In the genomic region with DNA sequence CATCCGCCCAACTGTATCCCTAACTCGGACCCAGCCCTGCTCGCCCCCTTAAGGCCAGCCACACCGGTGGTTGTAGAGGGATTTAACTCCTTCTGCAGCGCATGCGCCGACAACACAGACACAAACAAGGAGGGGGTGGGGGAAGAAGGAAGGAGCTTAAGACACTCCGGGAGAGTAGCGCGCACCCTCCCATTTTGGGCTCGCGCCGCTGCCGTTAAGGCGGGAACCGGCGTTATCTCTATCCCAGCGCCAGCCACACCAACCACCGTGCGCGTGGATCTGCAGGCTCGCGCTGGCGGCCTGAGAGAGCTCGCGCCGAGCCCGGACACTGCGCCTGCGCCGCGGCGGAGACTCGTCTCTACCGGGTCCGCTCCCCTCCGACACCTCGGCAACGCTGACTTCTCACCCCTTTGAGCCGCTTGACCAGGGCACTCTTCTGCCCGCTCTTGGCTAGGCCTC, we compare ENCODE assay signal across 8 mouse cellular contexts. TPM values are rescaled to one million over a fixed set of nuclear protein-coding genes. Genes with fewer than 3 reads are reported as not detected.
DNase-seq lines count a peak whose midpoint lies in the region; ATAC-seq lines count a peak whose summit lies in the region.

A gene (plus strand): TSS at position 154 of the 459 bp plus-strand sequence.

- no peak for DNase-seq in frontal cortex, postnatal 14 days (ENCODE audit: low spot score in 2 of 2)
- peak; percentile 86 for DNase-seq in MEL-GATA-1-ER (ENCODE audit: extremely low read depth, low read depth)
- peak; percentile 87 for DNase-seq in embryo, embryonic 9.5 days (ENCODE audit: extremely low spot score)
- DNase-seq in layer of hippocampus, postnatal 14 days (ENCODE audit: low spot score in 2 of 2), result peak in 1 of 2 experiments; percentile 84

- peak; percentile 77 for ATAC-seq in frontal cortex, adult (ENCODE audit: low TSS enrichment)
- peak; percentile 72 for ATAC-seq in heart, embryonic 16.5 days (replicated peaks; ENCODE audit: extremely low read depth, insufficient read depth, low FRiP score)
- peak; percentile 41 for ATAC-seq in megakaryocyte, adult 5-6 weeks (ENCODE audit: poor library complexity, severe bottlenecking)
- ATAC-seq in stomach, embryonic 16.5 days (ENCODE audit: insufficient read depth, low FRiP score), result peak; percentile 76

- H3K4me3 ChIP-seq in heart, embryonic 16.5 days (ENCODE audit: low read length), result peak within 1 kb of the TSS; percentile 96
- peak within 1 kb of the TSS; percentile 84 for H3K4me3 ChIP-seq in stomach, embryonic 16.5 days (replicated peaks; ENCODE audit: low read length)

- peak within 1 kb of the TSS; percentile 100 for H3K9ac ChIP-seq in heart, embryonic 16.5 days (ENCODE audit: low read length)
- H3K9ac ChIP-seq in stomach, embryonic 16.5 days (ENCODE audit: low read length), result peak within 1 kb of the TSS; percentile 95

- peaks cover 19% of the 10 kb centered on the region for H3K36me3 ChIP-seq in heart, embryonic 16.5 days (ENCODE audit: control insufficient read depth, insufficient read depth)
- H3K36me3 ChIP-seq in stomach, embryonic 16.5 days (ENCODE audit: control insufficient read depth, insufficient read depth, low read length), result peaks cover 5% of the 10 kb centered on the region

- H3K4me1 ChIP-seq in heart, embryonic 16.5 days (ENCODE audit: control insufficient read depth, insufficient read depth, low read length), result peaks cover 27% of the 10 kb centered on the region
- H3K4me1 ChIP-seq in stomach, embryonic 16.5 days (ENCODE audit: control insufficient read depth, insufficient read depth, low read length), result peaks cover 18% of the 10 kb centered on the region

- 0% methylated on average over 41 of the region's 41 CpGs for WGBS in heart, embryonic 16.5 days
- WGBS in stomach, embryonic 16.5 days, result under 1% methylated on average over 41 of the region's 41 CpGs

- peak within 1 kb of the TSS; percentile 92 for H3K4me2 ChIP-seq in heart, embryonic 16.5 days (ENCODE audit: low read depth, low read length)
- H3K4me2 ChIP-seq in stomach, embryonic 16.5 days (ENCODE audit: low read depth, low read length), result peak within 1 kb of the TSS; percentile 86

- H3K9me3 ChIP-seq in heart, embryonic 16.5 days (replicated peaks; ENCODE audit: control insufficient read depth, low read length), result no peaks in the 10 kb centered on the region
- H3K9me3 ChIP-seq in stomach, embryonic 16.5 days (replicated peaks; ENCODE audit: control insufficient read depth, low read length), result no peaks in the 10 kb centered on the region

- H3K27me3 ChIP-seq in heart, embryonic 16.5 days (ENCODE audit: control insufficient read depth, insufficient read depth, low read length), result no peaks in the 10 kb centered on the region
- H3K27me3 ChIP-seq in stomach, embryonic 16.5 days (ENCODE audit: control insufficient read depth, insufficient read depth, low read length), result no peaks in the 10 kb centered on the region

- H3K27ac ChIP-seq in heart, embryonic 16.5 days (ENCODE audit: low read length), result peak within 1 kb of the TSS; percentile 99
- H3K27ac ChIP-seq in stomach, embryonic 16.5 days (ENCODE audit: low read length), result peak within 1 kb of the TSS; percentile 97

RNA-seq across cellular contexts. Expression of the gene that starts here (rescaled TPM):
- 42.8 and 49.8 TPM in 2 replicates for polyA plus RNA-seq in heart, embryonic 16.5 days (2015; fragmentation: Nextera tagmentation; extraction: Ambion mirVana)
- 10 to 100 TPM; 25.8 to 27.8 TPM for total RNA-seq in layer of hippocampus, postnatal 14 days (2021)
- total RNA-seq in megakaryocyte, adult 5-6 weeks (2015), result 57.9 and 59.1 TPM in 2 replicates
- 34.3 and 34.8 TPM in 2 replicates for total RNA-seq in megakaryocyte, adult 5-6 weeks (2017)
- polyA plus RNA-seq in stomach, embryonic 16.5 days (2015; fragmentation: Nextera tagmentation; extraction: Ambion mirVana), result 68.3 and 76.6 TPM in 2 replicates

Comparison
In these comparisons a context has a peak if more than half of its experiments do, and no peak if none do; other contexts are left out.
1. DNase-seq: peak in MEL-GATA-1-ER (single experiment) and embryo, embryonic 9.5 days (single experiment); none in frontal cortex, postnatal 14 days (0 of 2).
2. Peak in every context shown above with its lines, with median percentiles within 50 percentile points of each other: ATAC-seq.